Mouse (Mus musculus) olfactory bulb, adult 2 months (tissue): ENCODE results near the gene Noxa1. TPM values are rescaled to one million over a fixed set of nuclear protein-coding genes. Genes with fewer than 3 reads are reported as not detected.

Source experiments
- H3K27ac ChIP-seq: fragments of 200-500 bp; 2 replicates; pipeline ENCODE4 v1.5.1; 2012; ENCODE audit warnings: low read depth, low read length; ENCODE audit not compliant: insufficient read depth
- H3K4me1 ChIP-seq: fragments of 200-500 bp; 2 replicates; pipeline ENCODE4 v1.6.1; 2012; ENCODE audit warnings: low read length; ENCODE audit not compliant: control insufficient read depth, insufficient read depth
- H3K4me3 ChIP-seq: fragments of 200-500 bp; 2 replicates; pipeline ENCODE4 v1.5.1; 2012; ENCODE audit warnings: mild to moderate bottlenecking, low read depth, low read length, moderate library complexity; ENCODE audit not compliant: insufficient read depth
- CTCF ChIP-seq: fragments of 200-500 bp; IDR thresholded peaks from 2 replicates; pipeline ENCODE4 v1.5.1; 2012; ENCODE audit warnings: low read depth, mild to moderate bottlenecking, low read length, moderate library complexity; ENCODE audit not compliant: insufficient read depth
- POLR2A ChIP-seq: fragments of 200-500 bp; IDR thresholded peaks from 2 replicates; pipeline ENCODE4 v1.6.1; 2012; ENCODE audit warnings: mild to moderate bottlenecking, low read depth, low read length, moderate library complexity; ENCODE audit not compliant: insufficient read depth
- WGBS: fragments of 180-500 bp; shearing (Covaris S2); methylation state at CpG from one replicate; pipeline ENCODE4 v1.1.7; 2018; 5-methylcytosine and 5-hydroxymethylcytosine counted together
- polyA plus RNA-seq: library from polyadenylated mRNA; stranded (reverse); fragments of >200 nt; gene quantifications from 2 replicates; pipeline ENCODE4 v1.2.4, GENCODE M21; 2012; ENCODE audit warnings: low replicate concordance; ENCODE audit not compliant: missing spikeins, insufficient read depth, insufficient read length

Noxa1 gene
- polyA plus RNA-seq, 1 experiment, result not detected

GRCm38 (mm10) chr2:25078967-25079366, 16.0 kb downstream of the Noxa1 start:
- H3K4me3 ChIP-seq, result no peak overlapping the region
- H3K27ac ChIP-seq, result no peak overlapping the region
- H3K4me1 ChIP-seq, result no peaks in the 10 kb centered on the region
- no peak for TF ChIP-seq CTCF
- no peak for TF ChIP-seq POLR2A
- WGBS, result 88% methylated on average over 1 of the region's 1 CpGs

DNA sequence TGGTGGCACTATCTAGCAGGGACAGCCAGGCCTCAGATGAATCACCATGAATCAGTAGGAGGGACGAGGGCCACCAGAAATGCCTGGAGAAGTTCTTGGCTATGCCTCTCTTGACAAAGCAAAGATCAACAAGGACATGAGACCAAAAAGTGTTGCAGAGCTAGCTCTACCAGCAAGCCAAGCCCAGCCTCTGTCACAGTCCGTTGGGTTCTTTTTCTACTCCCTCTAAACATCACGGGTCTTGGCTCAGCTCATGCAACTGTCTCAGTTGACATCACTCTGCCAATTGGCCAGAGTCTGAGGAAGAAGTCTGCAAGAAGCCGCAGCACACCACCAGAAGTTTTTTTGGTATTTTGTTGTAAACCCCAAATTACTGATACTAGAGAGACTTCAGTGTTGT, 19.4 kb downstream of the Noxa1 start:
- TF ChIP-seq POLR2A (no peak), CTCF (no peak)
- 35% methylated on average over 4 of the region's 4 CpGs for whole genome bisulfite sequencing

GRCm38 (mm10) chr2:25072398-25072797, 22.6 kb downstream of the Noxa1 start:
- 91% methylated on average over 4 of the region's 4 CpGs for whole genome bisulfite sequencing
- TF ChIP-seq POLR2A (no peak), CTCF (no peak)
- no peak overlapping the region for H3K27ac ChIP-seq
- no peaks in the 10 kb centered on the region for H3K4me1 ChIP-seq
- H3K4me3 ChIP-seq, result no peak overlapping the region

More for the DNA sequence above, 19.4 kb downstream of the Noxa1 start:
- Histone ChIP-seq H3K4me1 (no peaks in the 10 kb centered on the region), H3K4me3 (no peak overlapping the region), H3K27ac (no peak overlapping the region)

- H3K27ac ChIP-seq, result no peak overlapping the region
- TF ChIP-seq CTCF (no peak), POLR2A (no peak)
- H3K4me3 ChIP-seq, result no peak overlapping the region
- no peaks in the 10 kb centered on the region for H3K4me1 ChIP-seq
- 67% methylated on average over 4 of the region's 4 CpGs for WGBS
Observed at GRCm38 (mm10) chr2:25069537-25069936, 25.4 kb downstream of the Noxa1 start.

DNA sequence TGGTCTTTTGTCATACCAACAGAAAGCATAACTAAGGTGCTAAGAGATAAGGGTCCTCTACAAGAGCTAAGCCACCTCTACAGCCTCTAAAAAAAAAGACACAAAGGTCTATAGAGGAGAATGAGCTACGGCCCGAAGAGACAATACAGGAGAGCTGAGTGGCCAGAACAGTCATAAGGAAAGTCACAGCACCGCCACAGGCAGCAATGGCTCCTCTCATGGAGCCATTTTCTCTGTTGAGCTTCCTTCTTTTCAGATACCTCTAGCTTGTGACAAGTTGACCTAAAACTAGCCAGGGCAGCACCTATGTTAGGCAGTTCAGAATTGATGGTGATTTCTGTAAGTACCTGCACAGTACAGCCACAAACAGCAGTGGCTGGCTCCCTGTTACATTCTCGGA, 28.4 kb downstream of the Noxa1 start:
- TF ChIP-seq CTCF, result no peak
- TF ChIP-seq POLR2A, result no peak
- no peak overlapping the region for H3K27ac ChIP-seq
- WGBS, result 72% methylated on average over 4 of the region's 4 CpGs
- H3K4me1 ChIP-seq, result no peaks in the 10 kb centered on the region
- H3K4me3 ChIP-seq, result no peak overlapping the region

- Histone ChIP-seq H3K27ac (no peak overlapping the region), H3K4me3 (no peak overlapping the region), H3K4me1 (no peaks in the 10 kb centered on the region)
- no peak for TF ChIP-seq POLR2A
- TF ChIP-seq CTCF, result no peak
Observed at GRCm38 (mm10) chr2:25065537-25065936, 29.4 kb downstream of the Noxa1 start.

- Histone ChIP-seq H3K4me1 (no peaks in the 10 kb centered on the region), H3K4me3 (no peak overlapping the region), H3K27ac (no peak overlapping the region)
- TF ChIP-seq CTCF (no peak), POLR2A (no peak)
- 94% methylated on average over 1 of the region's 1 CpGs for WGBS
Observed at GRCm38 (mm10) chr2:25064285-25064684, 30.7 kb downstream of the Noxa1 start.

- no peak overlapping the region for H3K4me3 ChIP-seq
- no peak overlapping the region for H3K27ac ChIP-seq
- WGBS, result 91% methylated on average over 5 of the region's 5 CpGs
- TF ChIP-seq CTCF, result no peak
- no peak for TF ChIP-seq POLR2A
- peaks cover 5% of the 10 kb centered on the region; the same call in 1 of the 2 replicates for H3K4me1 ChIP-seq
Observed at GRCm38 (mm10) chr2:25063523-25063922, 31.4 kb downstream of the Noxa1 start.

GRCm38 (mm10) chr2:25058926-25059325, 36.0 kb downstream of the Noxa1 start:
- H3K27ac ChIP-seq, result no peak overlapping the region
- TF ChIP-seq CTCF (no peak), POLR2A (no peak)
- no peak overlapping the region for H3K4me3 ChIP-seq
- peaks cover 31% of the 10 kb centered on the region for H3K4me1 ChIP-seq
- WGBS, result 80% methylated on average over 7 of the region's 7 CpGs

DNA sequence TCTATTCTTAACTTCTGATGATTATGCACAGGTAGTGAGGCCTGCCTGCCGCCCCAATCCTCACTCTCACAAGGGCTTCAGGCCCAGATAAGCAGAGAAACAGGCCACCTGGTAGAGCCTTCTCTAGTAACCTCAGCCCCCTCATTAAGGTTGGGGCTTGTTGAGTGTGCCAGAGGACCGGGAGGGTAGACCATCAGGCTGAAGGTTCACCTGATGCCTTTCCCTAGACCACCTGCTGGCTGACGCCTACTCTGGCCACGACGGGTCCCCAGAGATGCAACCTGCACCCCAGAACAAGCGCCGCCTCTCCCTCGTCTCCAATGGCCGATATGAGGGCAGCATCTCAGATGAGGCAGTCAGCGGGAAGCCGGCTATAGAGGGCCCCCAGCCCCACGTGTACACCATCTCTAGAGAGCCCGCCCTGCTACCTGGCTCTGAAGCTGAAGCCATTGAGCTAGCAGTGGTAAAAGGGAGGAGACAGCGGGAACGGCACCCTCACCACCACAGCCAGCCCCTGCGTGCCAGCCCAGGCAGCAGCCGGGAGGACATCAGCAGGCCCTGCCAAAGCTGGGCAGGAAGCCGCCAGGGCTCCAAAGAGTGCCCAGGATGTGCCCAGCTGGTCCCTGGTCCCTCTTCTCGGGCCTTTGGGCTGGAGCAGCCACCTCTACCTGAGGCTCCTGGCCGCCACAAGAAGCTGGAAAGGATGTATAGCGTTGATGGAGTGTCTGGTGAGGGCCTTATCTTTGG, 39.4 kb downstream of the Noxa1 start:
- peak overlapping the region; percentile 91 for H3K4me3 ChIP-seq
- no peak for TF ChIP-seq CTCF
- WGBS, result 57% methylated on average over 21 of the region's 21 CpGs
- H3K27ac ChIP-seq, result 0 out of 2 replicates have a peak overlapping the region, but pooled peaks have one; percentile 10
- H3K4me1 ChIP-seq, result peaks cover 34% of the 10 kb centered on the region
